Mouse (Mus musculus) liver, embryonic 14.5 days (tissue): ENCODE measurements around the gene AC124108.1. TPM values are rescaled to one million over a fixed set of nuclear protein-coding genes. Genes with fewer than 3 reads are reported as not detected.
A peak's percentile ranks its signal among the peaks of the same experiment; 100 is the strongest.

Experiments
- ATAC-seq: fragments of 200-750 bp; cut with Nextera tagmentation; 2 replicates; pipeline ENCODE4 v1.8.0; 2017; ENCODE audit warnings: moderate number of reproducible peaks, mild to moderate bottlenecking, moderate library complexity; ENCODE audit not compliant: insufficient read depth
- DNase-seq, 3 experiments: peaks; one replicate each; pipeline ENCODE4 v3.0.0-alpha.2; 2012 to 2013; ENCODE audit warnings: low read depth in 3 of 3, low spot score in 3 of 3
- H3K27ac ChIP-seq: fragments of 300-500 bp; sonication (generic); 2 replicates; pipeline ENCODE4 v1.5.1; 2014; ENCODE audit warnings: moderate library complexity, mild to moderate bottlenecking, control low read depth, inconsistent platforms
- H3K27me3 ChIP-seq: fragments of 300-500 bp; sonication (generic); 2 replicates; pipeline ENCODE4 v1.6.1; 2014; ENCODE audit warnings: mild to moderate bottlenecking, low read length, moderate library complexity; ENCODE audit not compliant: control insufficient read depth, insufficient read depth
- H3K36me3 ChIP-seq: fragments of 300-500 bp; sonication (generic); replicated peaks from 2 replicates; pipeline ENCODE4 v1.6.1; 2014; ENCODE audit warnings: low read depth; ENCODE audit not compliant: control insufficient read depth, insufficient read depth
- H3K4me1 ChIP-seq, 2 experiments: fragments of 200-500 bp in 1 of 2; fragments of 300-500 bp in 1 of 2; sonication (generic) in 1 of 2; replicated peaks; 2 replicates each; pipeline ENCODE4 v1.6.1; 2012 to 2014; ENCODE audit warnings: antibody characterized with exemption in 1 of 2, inconsistent platforms in 1 of 2, low read length in 1 of 2; ENCODE audit not compliant: control insufficient read depth in 2 of 2, insufficient read depth in 2 of 2
- H3K4me2 ChIP-seq: fragments of 300-500 bp; sonication (generic); 2 replicates; pipeline ENCODE4 v1.6.1; 2014; ENCODE audit warnings: low read depth, mild to moderate bottlenecking, control low read depth, moderate library complexity
- H3K4me3 ChIP-seq, 2 experiments: fragments of 200-500 bp in 1 of 2; fragments of 300-500 bp in 1 of 2; sonication (generic) in 1 of 2; 2 replicates each; pipeline ENCODE4 v1.5.1; 2012 to 2014; ENCODE audit warnings: low read depth in 2 of 2, low read length in 2 of 2, mild to moderate bottlenecking in 2 of 2, control low read depth in 1 of 2, inconsistent platforms in 1 of 2, moderate library complexity in 1 of 2; ENCODE audit not compliant: insufficient read depth in 1 of 2
- H3K9ac ChIP-seq: fragments of 300-500 bp; sonication (generic); replicated peaks from 2 replicates; pipeline ENCODE4 v1.6.1; 2014; ENCODE audit warnings: mild to moderate bottlenecking, control low read depth, moderate library complexity
- H3K9me3 ChIP-seq: fragments of 300-500 bp; sonication (generic); 2 replicates; pipeline ENCODE4 v1.6.1; 2016; ENCODE audit warnings: low read length, mixed read lengths; ENCODE audit not compliant: control insufficient read depth
- CTCF ChIP-seq: IDR thresholded peaks from 2 replicates; pipeline ENCODE4 v1.5.1; 2016; ENCODE audit warnings: antibody characterized with exemption, low read depth, control low read depth
- EP300 ChIP-seq: IDR thresholded peaks from 2 replicates; pipeline ENCODE4 v1.6.1; 2016; ENCODE audit warnings: antibody characterized with exemption, low read depth
- WGBS: fragments of 180-500 bp; shearing (Covaris S2); extraction: QIAGEN DNeasy Blood & Tissue Kit; methylation state at CpG from one replicate; pipeline ENCODE4 v1.1.7; 2014; ENCODE audit not compliant: insufficient replicate concordance; 5-methylcytosine and 5-hydroxymethylcytosine counted together
- polyA plus RNA-seq, 2 experiments: library from polyadenylated mRNA; depleted of rRNA in 1 of 2; stranded (reverse) in 1 of 2; unstranded in 1 of 2; fragments of >200 nt; fragmentation: Nextera tagmentation in 1 of 2; extraction: Ambion mirVana in 1 of 2; gene quantifications; 2 replicates each; pipeline versions ENCODE4 v1.2.1 to v1.2.3; 2012 to 2014

Gene AC124108.1
- polyA plus RNA-seq, 2 experiments, result not detected

DNA sequence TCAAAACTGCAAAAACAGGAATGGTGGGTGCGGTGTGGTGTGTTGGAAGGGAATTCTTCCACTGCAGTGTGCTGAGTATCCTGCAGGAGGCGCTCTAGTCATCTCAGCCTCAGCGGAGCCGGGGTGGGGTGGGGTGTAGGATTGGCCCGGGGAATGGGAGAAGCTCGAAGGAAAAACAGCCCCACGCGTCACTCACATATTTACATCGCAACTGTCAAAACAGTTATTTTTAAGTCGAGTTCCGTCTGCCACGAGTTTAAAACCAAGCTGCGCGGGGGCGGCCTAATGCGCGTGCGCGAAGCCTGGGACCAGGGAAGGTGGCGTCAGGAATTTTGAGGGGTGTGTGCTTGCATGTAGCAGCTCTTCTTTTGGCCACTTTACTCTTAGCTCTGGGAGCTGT is 21.0 kb downstream of the AC124108.1 start:
- ATAC-seq (no peak), DNase-seq (no peak)
- H3K4me1 ChIP-seq, result no peaks in the 10 kb centered on the region; a peak in 1 of 4 replicates
- H3K27ac ChIP-seq, result no peak overlapping the region
- no peak overlapping the region for H3K9ac ChIP-seq
- H3K36me3 ChIP-seq, result no peaks in the 10 kb centered on the region
- TF ChIP-seq CTCF (peak; percentile 78), EP300 (no peak)
- no peaks in the 10 kb centered on the region for H3K9me3 ChIP-seq
- H3K4me3 ChIP-seq, result peak overlapping the region in 1 of 2 experiments; percentile 28; a peak in 2 of 4 replicates
- peak overlapping the region; percentile 30 for H3K4me2 ChIP-seq
- H3K27me3 ChIP-seq, result peaks cover 6% of the 10 kb centered on the region
- 4% methylated on average over 20 of the region's 20 CpGs for WGBS

DNA sequence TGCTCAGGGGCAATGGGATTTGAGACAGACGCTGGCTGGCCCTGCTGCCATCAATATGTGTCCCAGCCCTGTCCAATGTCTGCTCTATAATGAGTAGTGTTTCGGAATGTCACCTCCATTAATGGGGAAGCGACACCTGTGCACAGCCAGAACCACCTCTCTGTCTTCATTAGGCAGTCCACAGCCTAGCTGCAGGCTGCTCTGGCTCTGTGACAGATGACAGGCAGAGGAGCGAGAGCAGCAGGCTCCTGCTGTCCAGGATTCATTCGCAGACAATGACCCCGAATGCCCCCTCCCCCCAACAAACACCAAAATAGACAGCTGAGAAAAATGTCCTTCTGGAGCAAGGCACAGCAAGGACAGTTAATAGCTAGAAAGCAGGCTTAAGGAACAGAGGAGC is 21.8 kb downstream of the AC124108.1 start:
- no peak for ATAC-seq

DNA sequence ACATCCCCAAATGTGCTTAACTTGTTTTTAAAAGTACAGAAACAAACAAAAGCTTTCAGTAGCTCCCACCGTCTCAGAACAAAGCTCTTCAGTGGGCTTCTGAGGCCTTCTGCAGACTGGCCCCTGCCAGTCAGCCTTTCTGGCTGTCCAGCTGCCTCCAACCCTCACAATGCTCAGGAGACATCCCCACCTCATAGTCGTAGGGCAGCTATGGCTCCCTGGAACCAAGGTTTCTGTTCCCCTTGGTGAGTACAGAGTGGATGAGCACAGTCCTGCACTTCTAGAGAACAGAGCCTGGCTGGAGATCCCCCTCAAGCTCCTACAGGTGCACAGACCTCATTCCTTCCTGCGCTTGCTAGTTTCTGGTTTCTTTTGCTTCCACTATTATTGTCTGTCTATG is 25.0 kb downstream of the AC124108.1 start:
- Histone ChIP-seq H3K4me2 (no peak overlapping the region), H3K9ac (no peak overlapping the region), H3K27ac (no peak overlapping the region), H3K4me1 (no peaks in the 10 kb centered on the region; a peak in 1 of 4 replicates), H3K36me3 (no peaks in the 10 kb centered on the region), H3K27me3 (peaks cover 6% of the 10 kb centered on the region), H3K4me3 (no peak overlapping the region), H3K9me3 (no peaks in the 10 kb centered on the region)
- DNase-seq, result no peak
- TF ChIP-seq CTCF (no peak), EP300 (no peak)
- ATAC-seq, result no peak
- 39% methylated on average over 3 of the region's 3 CpGs for WGBS

More for the DNA sequence above, 21.8 kb downstream of the AC124108.1 start:
- H3K36me3 ChIP-seq, result no peaks in the 10 kb centered on the region
- no peak overlapping the region for H3K27ac ChIP-seq
- no peak overlapping the region for H3K4me3 ChIP-seq
- WGBS, result 35% methylated on average over 6 of the region's 6 CpGs
- DNase-seq, result no peak
- no peak overlapping the region for H3K4me2 ChIP-seq
- no peaks in the 10 kb centered on the region; a peak in 1 of 4 replicates for H3K4me1 ChIP-seq
- no peak overlapping the region for H3K9ac ChIP-seq
- H3K9me3 ChIP-seq, result no peaks in the 10 kb centered on the region
- peaks cover 6% of the 10 kb centered on the region for H3K27me3 ChIP-seq
- TF ChIP-seq CTCF (no peak), EP300 (no peak)

DNA sequence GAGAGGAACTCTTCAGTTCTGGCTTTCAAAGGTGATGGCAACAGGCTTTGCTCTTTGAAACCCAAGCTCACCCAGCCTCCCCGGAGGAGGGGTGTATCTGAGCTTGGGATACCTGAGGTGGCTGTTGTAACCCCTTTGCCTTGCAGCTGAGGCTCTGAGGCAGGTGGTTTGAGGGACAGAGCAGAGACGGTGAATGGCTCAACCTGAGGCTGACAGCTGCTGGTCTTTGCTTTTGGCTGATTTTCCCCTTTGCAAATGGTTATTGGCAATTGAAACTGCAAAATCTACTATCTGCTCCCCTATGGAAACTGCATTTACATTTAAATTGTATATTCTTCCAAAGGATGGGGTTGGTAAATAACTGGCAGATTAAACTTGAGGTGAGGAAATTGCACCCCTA is 30.4 kb downstream of the AC124108.1 start:
- Histone ChIP-seq H3K27ac (no peak overlapping the region), H3K9ac (no peak overlapping the region), H3K4me3 (no peak overlapping the region), H3K4me1 (no peaks in the 10 kb centered on the region), H3K27me3 (no peaks in the 10 kb centered on the region; the same call in 1 of the 2 replicates), H3K4me2 (no peak overlapping the region), H3K9me3 (no peaks in the 10 kb centered on the region), H3K36me3 (no peaks in the 10 kb centered on the region)
- no peak for ATAC-seq
- no peak for TF ChIP-seq EP300
- TF ChIP-seq CTCF, result no peak
- 24% methylated on average over 2 of the region's 2 CpGs for WGBS
- DNase-seq, result no peak

DNA sequence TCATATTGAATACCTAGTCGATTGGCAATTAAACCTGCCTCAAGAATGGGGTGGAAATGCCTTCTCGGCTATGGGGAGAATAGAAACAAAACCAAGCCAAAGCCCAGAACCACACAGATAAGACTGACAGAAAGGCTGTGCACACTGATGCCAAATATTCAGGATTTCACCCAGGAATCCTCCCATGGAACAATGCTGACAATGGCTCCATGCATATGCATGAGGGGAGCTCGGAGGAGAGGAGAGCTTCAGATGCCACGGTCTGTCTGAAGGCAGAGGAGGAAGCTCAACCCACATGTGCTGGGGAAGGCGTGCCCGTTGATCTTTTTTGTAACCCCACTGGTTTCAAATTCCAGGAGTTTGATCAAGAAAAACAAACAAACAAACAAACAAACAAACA is 30.9 kb downstream of the AC124108.1 start:
- 26% methylated on average over 6 of the region's 6 CpGs for WGBS
- no peak for DNase-seq
- Histone ChIP-seq H3K4me3 (no peak overlapping the region), H3K27ac (no peak overlapping the region), H3K4me1 (no peaks in the 10 kb centered on the region), H3K9me3 (no peaks in the 10 kb centered on the region), H3K9ac (no peak overlapping the region), H3K36me3 (no peaks in the 10 kb centered on the region), H3K4me2 (no peak overlapping the region), H3K27me3 (no peaks in the 10 kb centered on the region; the same call in 1 of the 2 replicates)
- ATAC-seq, result no peak
- no peak for TF ChIP-seq CTCF
- TF ChIP-seq EP300, result no peak
